Mouse (Mus musculus): ENCODE results near the gene A230050P20Rik. TPM values are rescaled to one million over a fixed set of nuclear protein-coding genes. Genes with fewer than 3 reads are reported as not detected.

Gene A230050P20Rik
- polyA plus RNA-seq, 1 experiment = 2.1 TPM

- H3K4me1 ChIP-seq (ENCODE audit: control insufficient read depth, insufficient read depth, insufficient read length, low read length) = no peaks in the 10 kb centered on the region
- H3K4me3 ChIP-seq (ENCODE audit: insufficient read depth, low read depth, low read length) = no peak overlapping the region
- no peak overlapping the region for H3K27ac ChIP-seq (replicated peaks; ENCODE audit: low read depth, low read length)
Observed at GRCm38 (mm10) chr9:20861821-20862220, 6.6 kb upstream of the A230050P20Rik start.

GRCm38 (mm10) chr9:20862225-20862624 lies 6.2 kb upstream of the A230050P20Rik start:
- H3K4me3 ChIP-seq (ENCODE audit: insufficient read depth, low read depth, low read length) = no peak overlapping the region
- no peaks in the 10 kb centered on the region for H3K4me1 ChIP-seq (ENCODE audit: control insufficient read depth, insufficient read depth, insufficient read length, low read length)
- H3K27ac ChIP-seq (replicated peaks; ENCODE audit: low read depth, low read length) = no peak overlapping the region

DNA sequence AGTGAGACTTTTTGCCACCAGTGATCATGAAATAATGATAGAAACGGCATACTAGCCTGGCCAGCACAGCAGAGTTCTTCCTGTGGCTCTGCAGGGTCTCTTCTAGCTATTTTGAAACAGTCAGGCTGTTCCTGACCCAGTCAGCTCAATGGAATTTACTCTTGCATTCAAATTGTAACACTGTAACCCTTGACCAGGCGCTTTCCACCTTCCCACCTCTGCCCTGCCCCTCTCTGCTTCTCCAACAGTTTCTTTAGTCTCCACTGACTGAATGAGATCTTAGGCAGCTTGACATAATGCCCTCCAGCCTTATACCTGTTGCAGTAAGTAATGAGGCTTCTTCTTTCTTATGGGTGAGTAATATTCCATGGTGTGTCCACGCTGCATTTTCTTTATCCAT lies 1.6 kb upstream of the A230050P20Rik start:
- H3K4me3 ChIP-seq (ENCODE audit: insufficient read depth, low read depth, low read length) = no peak overlapping the region

DNA sequence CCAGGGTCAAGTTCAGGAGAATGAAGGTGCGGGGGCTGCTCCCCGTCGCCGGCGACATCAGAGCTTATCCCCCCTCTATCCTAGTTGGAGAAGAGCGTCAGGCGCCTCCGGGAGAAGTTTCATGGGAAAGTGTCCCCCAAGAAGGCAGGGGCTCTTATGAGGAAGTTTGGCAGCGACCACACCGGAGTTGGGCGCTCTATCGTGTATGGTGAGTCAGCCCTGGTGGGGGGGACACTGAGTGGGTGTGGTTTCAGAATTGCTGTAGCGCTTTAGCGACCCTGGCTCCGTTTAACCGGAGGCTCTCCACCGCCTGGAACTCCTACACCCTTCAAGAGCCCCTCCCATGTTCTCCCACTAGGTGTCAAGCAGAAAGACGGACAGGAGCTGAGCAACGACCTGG lies 804 bp downstream of the A230050P20Rik start:
- peak overlapping the region; percentile 90 for H3K4me3 ChIP-seq (ENCODE audit: insufficient read depth, low read depth, low read length)
- H3K4me1 ChIP-seq (ENCODE audit: control insufficient read depth, insufficient read depth, insufficient read length, low read length) = no peaks in the 10 kb centered on the region
- no peak overlapping the region for H3K27ac ChIP-seq (replicated peaks; ENCODE audit: low read depth, low read length)

More for the DNA sequence above, 1.6 kb upstream of the A230050P20Rik start:
- Histone ChIP-seq H3K4me1 (ENCODE audit: control insufficient read depth, insufficient read depth, insufficient read length, low read length) (no peaks in the 10 kb centered on the region), H3K27ac (replicated peaks; ENCODE audit: low read depth, low read length) (no peak overlapping the region)

DNA sequence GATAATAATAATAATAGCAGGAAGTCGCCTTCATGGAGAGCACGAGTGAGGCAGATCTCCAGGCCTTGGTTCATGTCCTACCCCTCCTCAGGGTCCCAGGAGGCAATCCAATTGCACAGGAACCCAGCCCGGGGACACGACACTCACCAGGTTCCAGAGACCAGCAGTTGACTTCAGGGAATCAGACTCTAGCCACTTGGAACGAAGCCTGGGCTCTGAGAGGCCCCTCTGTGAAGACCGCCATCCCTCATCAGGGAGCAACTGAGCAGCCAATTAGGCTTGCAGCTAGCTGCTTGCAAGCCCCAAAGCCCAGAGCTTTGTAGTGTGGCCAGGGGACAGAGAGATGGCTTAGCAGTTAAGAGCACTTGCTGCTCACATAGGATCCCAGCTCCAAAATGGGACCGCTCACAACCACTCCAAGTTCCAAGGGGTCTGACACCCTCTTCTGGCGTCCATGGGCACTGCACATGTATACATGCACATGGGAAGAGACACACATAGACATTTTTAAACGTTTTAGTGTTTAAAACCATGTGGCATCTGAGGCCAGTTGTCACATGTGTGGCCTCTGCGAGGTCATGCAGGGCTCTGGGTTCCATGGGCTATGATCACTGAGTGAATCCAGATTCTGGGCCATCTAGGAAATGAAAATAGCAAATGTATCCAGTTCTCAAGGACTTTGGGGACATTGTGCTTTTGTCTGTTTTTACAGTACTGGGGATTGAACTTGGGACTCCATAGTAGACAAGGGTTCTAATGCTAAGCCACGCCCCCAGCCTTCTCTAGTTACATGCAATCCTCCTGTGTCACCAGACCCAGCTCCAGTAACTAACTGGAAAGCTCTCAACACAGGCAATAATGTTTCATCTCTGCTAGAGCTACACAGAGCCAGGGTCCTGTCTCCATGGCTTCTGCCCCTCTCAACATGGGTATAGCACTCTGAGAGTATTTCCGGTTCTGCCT lies 2.0 kb downstream of the A230050P20Rik start:
- H3K27ac ChIP-seq (replicated peaks; ENCODE audit: low read depth, low read length) = no peak overlapping the region

GRCm38 (mm10) chr9:20872991-20873390 lies 4.5 kb downstream of the A230050P20Rik start:
- H3K4me3 ChIP-seq (ENCODE audit: insufficient read depth, low read depth, low read length) = no peak overlapping the region
- H3K27ac ChIP-seq (replicated peaks; ENCODE audit: low read depth, low read length) = no peak overlapping the region
- H3K4me1 ChIP-seq (ENCODE audit: control insufficient read depth, insufficient read depth, insufficient read length, low read length) = no peaks in the 10 kb centered on the region

More for the DNA sequence above, 2.0 kb downstream of the A230050P20Rik start:
- Histone ChIP-seq H3K4me1 (ENCODE audit: control insufficient read depth, insufficient read depth, insufficient read length, low read length) (no peaks in the 10 kb centered on the region), H3K4me3 (ENCODE audit: insufficient read depth, low read depth, low read length) (no peak overlapping the region)

DNA sequence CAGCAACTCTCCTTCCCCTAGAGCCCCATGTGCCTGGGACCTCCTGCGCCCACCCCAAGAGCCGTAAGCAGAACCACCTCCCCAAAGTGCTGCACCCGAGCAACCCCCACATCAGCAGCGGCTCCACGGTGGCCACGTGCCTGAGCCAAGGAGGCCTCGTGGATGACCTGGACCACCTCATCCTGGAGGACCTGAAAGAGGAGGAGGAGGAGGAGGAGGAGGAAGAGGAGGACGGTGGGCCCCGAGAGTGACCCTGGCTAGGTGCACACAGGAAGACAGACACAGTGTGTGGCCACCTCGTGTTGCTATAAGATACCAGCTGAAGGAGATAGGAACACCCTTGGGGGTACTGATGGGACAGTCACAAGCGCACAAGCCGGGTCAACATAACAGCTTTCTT lies 5.1 kb downstream of the A230050P20Rik start:
- H3K27ac ChIP-seq (replicated peaks; ENCODE audit: low read depth, low read length) = no peak overlapping the region
- H3K4me1 ChIP-seq (ENCODE audit: control insufficient read depth, insufficient read depth, insufficient read length, low read length) = no peaks in the 10 kb centered on the region
- H3K4me3 ChIP-seq (ENCODE audit: insufficient read depth, low read depth, low read length) = no peak overlapping the region

- Histone ChIP-seq H3K4me1 (ENCODE audit: control insufficient read depth, insufficient read depth, insufficient read length, low read length) (no peaks in the 10 kb centered on the region), H3K4me3 (ENCODE audit: insufficient read depth, low read depth, low read length) (no peak overlapping the region), H3K27ac (replicated peaks; ENCODE audit: low read depth, low read length) (no peak overlapping the region)
Observed at GRCm38 (mm10) chr9:20875021-20875790, 6.8 kb downstream of the A230050P20Rik start.

DNA sequence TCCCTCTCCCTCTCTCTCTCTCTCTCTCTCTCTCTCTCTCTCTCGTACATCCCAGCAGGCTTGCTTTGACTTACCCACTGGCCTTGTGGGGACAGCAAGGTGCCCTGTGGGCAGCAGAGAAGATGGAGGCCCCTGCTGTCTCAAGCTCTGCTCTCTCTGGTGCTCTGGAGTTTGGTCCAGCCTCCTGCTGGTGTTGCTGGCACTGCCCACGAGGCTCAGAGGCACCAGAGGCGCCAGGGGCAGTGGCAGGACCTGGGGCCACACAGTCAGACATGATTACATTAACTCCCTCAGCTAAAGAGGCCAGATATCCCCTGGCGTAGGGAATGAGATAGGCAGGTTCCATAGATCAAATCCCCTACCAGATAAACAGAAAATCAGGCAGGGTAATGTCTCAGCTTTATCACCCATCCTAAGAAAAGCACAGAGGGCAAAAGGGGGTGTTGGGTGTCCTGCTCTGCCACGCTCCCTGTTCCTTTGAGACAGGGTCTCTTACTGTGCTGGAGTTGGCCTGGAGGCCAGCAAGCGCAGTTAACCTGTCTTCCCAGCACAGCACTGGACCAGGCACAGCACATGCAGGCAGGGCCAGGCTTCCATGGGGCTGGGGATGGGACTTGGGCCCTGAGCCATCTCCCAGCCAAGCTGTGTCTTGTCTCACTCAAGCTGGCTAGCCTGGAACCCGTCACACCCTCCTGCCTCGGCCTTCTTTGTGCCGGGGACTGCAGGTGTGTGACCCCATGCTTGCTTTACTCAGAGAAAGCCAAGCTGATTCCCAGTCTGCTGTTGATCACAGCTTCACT lies 8.1 kb downstream of the A230050P20Rik start:
- H3K4me3 ChIP-seq (ENCODE audit: insufficient read depth, low read depth, low read length) = no peak overlapping the region
- no peaks in the 10 kb centered on the region for H3K4me1 ChIP-seq (ENCODE audit: control insufficient read depth, insufficient read depth, insufficient read length, low read length)
- no peak overlapping the region for H3K27ac ChIP-seq (replicated peaks; ENCODE audit: low read depth, low read length)

- Histone ChIP-seq H3K27ac (replicated peaks; ENCODE audit: low read depth, low read length) (no peak overlapping the region), H3K4me1 (ENCODE audit: control insufficient read depth, insufficient read depth, insufficient read length, low read length) (no peaks in the 10 kb centered on the region), H3K4me3 (ENCODE audit: insufficient read depth, low read depth, low read length) (peak overlapping the region; percentile 43)
Observed at GRCm38 (mm10) chr9:20877118-20878040, 8.9 kb downstream of the A230050P20Rik start.

DNA sequence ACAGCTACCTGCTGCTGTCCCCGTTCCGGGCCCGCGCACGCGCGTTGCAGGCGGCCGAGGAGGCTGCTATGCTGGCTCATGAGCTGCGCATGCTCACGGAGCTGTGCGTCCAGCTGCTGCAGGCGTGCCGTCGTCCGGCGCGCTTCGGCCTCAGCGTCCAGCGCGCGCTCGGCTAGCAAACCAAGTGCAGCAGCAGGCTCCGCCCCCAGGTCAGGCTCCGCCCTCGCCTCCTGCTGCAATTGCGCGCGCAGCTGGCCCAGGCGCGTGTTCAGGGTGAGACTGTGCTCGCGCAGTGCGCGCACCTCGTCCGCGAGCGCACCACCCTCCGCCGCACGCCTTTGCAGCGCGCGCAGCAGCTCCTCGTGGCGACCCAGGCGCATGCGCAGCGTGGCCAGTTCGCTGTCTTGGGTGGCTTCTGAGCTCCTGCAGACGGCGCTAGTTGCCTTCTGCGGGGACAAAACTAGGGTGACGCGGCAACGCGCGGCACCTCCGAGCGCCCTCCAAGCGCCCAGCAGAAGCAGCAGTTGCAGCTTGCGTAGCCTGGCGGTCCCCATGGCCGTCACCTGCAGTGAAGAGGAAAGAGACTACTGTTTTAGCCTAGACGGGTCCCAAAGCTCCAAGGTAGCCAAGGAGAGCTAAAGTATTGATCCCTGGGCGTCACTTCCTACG lies 9.7 kb downstream of the A230050P20Rik start:
- H3K4me1 ChIP-seq (ENCODE audit: control insufficient read depth, insufficient read depth, insufficient read length, low read length) = no peaks in the 10 kb centered on the region

DNA sequence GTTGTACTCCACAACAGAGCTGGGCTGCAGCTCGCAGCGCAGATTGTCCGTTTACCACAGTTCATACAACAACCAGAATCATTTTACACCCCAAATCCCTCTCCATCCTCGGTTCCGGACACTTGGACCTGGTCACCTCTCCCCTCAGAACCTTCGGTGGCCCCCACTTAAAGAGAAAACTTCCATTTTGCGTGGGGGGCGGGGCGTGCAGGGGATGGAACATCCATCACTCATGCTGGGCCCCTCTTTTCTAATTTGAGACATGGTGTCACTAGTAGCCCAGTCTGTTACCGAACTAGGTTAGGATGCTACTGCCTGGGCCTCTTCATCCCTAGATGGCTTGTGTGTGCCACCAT lies 10.2 kb downstream of the A230050P20Rik start:
- peak overlapping the region; percentile 55 for H3K4me3 ChIP-seq (ENCODE audit: insufficient read depth, low read depth, low read length)
- H3K4me1 ChIP-seq (ENCODE audit: control insufficient read depth, insufficient read depth, insufficient read length, low read length) = no peaks in the 10 kb centered on the region
- peak overlapping the region; percentile 56 for H3K27ac ChIP-seq (replicated peaks; ENCODE audit: low read depth, low read length)

More for the DNA sequence above, 9.7 kb downstream of the A230050P20Rik start:
- Histone ChIP-seq H3K27ac (replicated peaks; ENCODE audit: low read depth, low read length) (peak overlapping the region; percentile 56), H3K4me3 (ENCODE audit: insufficient read depth, low read depth, low read length) (peak overlapping the region; percentile 55)

- Histone ChIP-seq H3K27ac (replicated peaks; ENCODE audit: low read depth, low read length) (peak within 1 kb of the TSS; percentile 56), H3K4me3 (ENCODE audit: insufficient read depth, low read depth, low read length) (peak within 1 kb of the TSS; percentile 55), H3K4me1 (ENCODE audit: control insufficient read depth, insufficient read depth, insufficient read length, low read length) (no peaks in the 10 kb centered on the region)
Observed at GRCm38 (mm10) chr9:20879097-20879792, 10.8 kb downstream of the A230050P20Rik start, which contains the start of gene Angptl6. TSS of gene Angptl6 (minus strand) at chr9:20879727.

Data from brown adipose tissue, adult 24 weeks (tissue).